Mouse (Mus musculus): Measurements from ENCODE around the gene Stat6.

DNA sequence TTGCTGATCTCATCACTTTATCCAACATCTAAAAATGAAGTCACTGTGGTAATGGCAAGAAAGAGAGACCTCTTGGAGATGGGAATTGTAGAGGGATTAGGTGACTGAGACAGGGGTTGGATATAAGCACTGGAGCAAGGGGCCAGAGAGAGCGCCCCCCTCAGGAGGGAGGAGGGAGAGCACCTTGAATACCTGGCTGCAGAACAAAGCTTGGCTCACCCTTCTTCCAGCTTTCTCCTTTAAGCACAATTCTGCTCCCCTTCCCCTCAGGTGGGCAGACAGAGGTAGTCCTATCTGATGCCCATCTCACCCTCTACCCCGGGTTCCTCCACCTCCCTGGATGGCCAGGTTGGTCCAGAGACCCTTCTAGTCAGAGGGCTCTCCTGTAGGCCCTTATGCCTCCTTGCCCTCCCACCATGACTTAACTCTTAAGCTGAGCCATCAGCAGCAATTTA, 62.0 kb downstream of the Stat6 start, which contains the start of gene Myo1a:
- TF ChIP-seq CTCF (IDR thresholded peaks at IDR 0.05; ENCODE audit: low read depth, low read length) = peak; percentile 54
- no peak for TF ChIP-seq POLR2A (IDR thresholded peaks at IDR 0.05; ENCODE audit: insufficient read depth, low read length)
- TF ChIP-seq EP300 (IDR thresholded peaks at IDR 0.05; ENCODE audit: insufficient read depth, low read depth, low read length) = no peak

All from ES-Bruce4 (cell line).